Mouse (Mus musculus): Measurements from ENCODE around the gene Mcm6.

DNA sequence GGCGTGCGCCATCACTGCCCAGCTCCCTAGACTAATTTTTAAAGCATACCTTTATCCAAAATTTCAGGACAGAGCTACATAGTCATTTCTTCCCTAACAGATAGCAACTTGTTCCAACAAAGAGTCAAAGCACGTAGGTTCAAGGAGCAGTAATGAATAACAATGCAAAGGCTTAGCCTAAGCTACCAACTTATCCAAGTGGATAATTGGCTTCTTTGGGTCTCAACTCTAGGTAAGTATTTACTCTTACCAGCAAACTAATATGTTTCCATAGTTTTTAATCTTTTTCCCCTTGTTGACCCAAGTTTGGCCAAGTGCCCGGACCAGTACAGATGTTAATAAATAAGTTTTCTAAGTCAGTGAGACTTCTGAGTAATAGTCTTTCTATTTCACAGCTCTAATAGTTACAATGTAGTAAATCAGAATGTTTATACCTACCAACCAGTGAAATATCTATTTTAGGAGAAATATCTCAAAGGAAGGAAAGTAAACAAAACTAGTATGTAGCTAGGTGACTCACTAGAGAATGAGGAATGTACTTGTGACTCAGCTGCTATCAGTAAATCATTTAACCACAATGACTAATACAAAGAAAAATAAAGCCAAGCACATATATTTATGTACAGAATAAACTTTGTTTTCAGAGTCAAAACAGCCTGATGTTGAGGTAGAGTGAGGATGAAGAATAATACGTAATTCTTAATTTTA, 39.4 kb upstream of the Mcm6 start:
- TF ChIP-seq CTCF (IDR thresholded peaks at IDR 0.05; ENCODE audit: borderline replicate concordance, control insufficient read depth, extremely low read depth, insufficient read depth, low read length, poor library complexity) (no peak), POLR2A (IDR thresholded peaks at IDR 0.05; ENCODE audit: control insufficient read depth, extremely low read depth, insufficient read depth, low read length, poor library complexity) (no peak)
